Mouse (Mus musculus): ENCODE data around the gene Ppp1cb. TPM values are rescaled to one million over a fixed set of nuclear protein-coding genes. Genes with fewer than 3 reads are reported as not detected.

The Ppp1cb gene
- polyA plus RNA-seq, 1 experiment, result 4.5 TPM

DNA sequence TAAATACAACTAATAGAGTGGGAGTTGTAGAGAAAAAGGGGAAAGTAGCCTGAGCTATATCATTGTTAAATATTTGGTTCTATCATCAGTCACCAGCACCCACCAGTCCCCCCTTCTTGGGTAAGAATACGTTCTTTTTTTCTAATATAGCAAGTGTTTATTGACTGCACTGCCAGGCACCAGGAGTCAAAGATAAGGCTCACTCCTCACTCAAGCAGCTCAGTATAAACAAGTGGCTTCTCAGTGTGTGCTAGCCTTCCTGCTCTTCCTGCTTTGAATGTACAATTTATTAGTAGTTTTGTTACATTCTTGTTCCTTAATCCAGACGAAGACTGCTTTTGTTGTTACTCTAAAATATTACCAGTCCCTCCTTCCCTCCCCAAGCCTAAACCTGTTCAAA is 2.3 kb downstream of the Ppp1cb start:
- H3K4me3 ChIP-seq (ENCODE audit: low read depth, low read length), result no peak overlapping the region
- no peak for TF ChIP-seq CTCF (IDR thresholded peaks at IDR 0.05; ENCODE audit: extremely low read depth, insufficient read length, insufficient replicate concordance, low read depth, low read length)
- TF ChIP-seq POLR2A (IDR thresholded peaks at IDR 0.05; ENCODE audit: low read depth, low read length), result no peak

DNA sequence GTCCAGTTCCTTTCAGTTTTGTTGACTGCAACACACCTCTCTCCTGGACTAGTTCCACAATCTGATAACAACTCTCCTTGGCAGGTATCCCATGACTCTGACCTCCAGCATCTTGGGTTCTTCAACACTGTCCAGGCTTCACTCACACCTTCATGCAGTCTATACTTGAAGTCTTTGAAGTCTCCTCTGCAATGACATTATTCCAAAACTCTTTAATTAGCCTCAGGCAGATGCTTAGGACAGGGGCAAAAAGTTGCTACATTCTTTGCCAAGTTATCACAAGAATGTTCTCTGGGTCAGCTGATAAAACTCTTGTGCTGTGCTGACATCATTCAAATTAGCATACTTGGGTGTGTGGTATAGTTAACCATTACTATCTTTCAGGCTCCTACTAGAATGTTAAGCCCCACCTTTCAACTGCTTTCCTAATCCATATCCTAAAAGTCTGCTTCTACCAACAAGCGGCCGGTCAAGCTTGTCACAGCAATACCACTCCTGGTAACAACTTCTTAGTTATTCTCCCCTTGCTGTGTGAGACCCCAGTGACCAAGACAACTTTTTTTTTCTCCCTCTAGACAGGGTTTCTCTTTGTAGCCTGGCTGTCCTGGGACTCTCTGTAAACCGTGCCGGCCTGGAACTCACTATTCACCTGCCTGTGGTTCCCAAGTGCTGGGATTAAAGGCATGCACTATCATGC is 13.8 kb downstream of the Ppp1cb start:
- H3K27me3 ChIP-seq (ENCODE audit: control insufficient read depth, insufficient read depth, low read length), result no peaks in the 10 kb centered on the region
- H3K36me3 ChIP-seq (ENCODE audit: control insufficient read depth, insufficient read depth, low read length), result no peaks in the 10 kb centered on the region
- H3K27ac ChIP-seq (ENCODE audit: insufficient read depth, low read depth, low read length), result peak overlapping the region; percentile 51
- H3K4me3 ChIP-seq (ENCODE audit: low read depth, low read length), result no peak overlapping the region
- 32% methylated on average over 4 of the region's 4 CpGs for WGBS
- no peak for TF ChIP-seq CTCF (IDR thresholded peaks at IDR 0.05; ENCODE audit: extremely low read depth, insufficient read length, insufficient replicate concordance, low read depth, low read length)
- no peak for TF ChIP-seq POLR2A (IDR thresholded peaks at IDR 0.05; ENCODE audit: low read depth, low read length)
- H3K4me1 ChIP-seq (ENCODE audit: control insufficient read depth, insufficient read depth, insufficient read length, low read length), result peaks cover 16% of the 10 kb centered on the region; the same call in 1 of the 2 replicates

More for the DNA sequence above, 2.3 kb downstream of the Ppp1cb start:
- H3K27ac ChIP-seq (ENCODE audit: insufficient read depth, low read depth, low read length), result no peak overlapping the region
- H3K36me3 ChIP-seq (ENCODE audit: control insufficient read depth, insufficient read depth, low read length), result peaks cover 2% of the 10 kb centered on the region; the same call in 1 of the 2 replicates
- 20% methylated on average over 2 of the region's 2 CpGs for WGBS
- peaks cover 10% of the 10 kb centered on the region; the same call in 1 of the 2 replicates for H3K4me1 ChIP-seq (ENCODE audit: control insufficient read depth, insufficient read depth, insufficient read length, low read length)
- no peaks in the 10 kb centered on the region for H3K27me3 ChIP-seq (ENCODE audit: control insufficient read depth, insufficient read depth, low read length)

DNA sequence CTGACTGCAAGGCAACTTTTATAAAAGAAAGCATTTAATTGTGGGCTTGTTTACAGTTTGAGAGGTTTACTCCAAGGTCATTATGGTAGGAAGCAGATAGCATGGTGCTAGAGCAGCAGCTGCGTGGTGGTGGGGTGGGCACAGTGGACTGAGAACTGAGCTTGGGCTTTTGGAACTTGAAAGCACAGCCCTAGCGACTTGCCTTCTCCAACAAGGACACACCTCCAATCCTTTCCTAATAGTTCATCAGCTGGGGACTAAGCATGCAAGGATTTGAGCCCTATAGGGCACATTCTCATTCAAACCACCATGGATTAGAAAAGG is 14.3 kb downstream of the Ppp1cb start:
- Histone ChIP-seq H3K27ac (ENCODE audit: insufficient read depth, low read depth, low read length) (peak overlapping the region; percentile 51), H3K27me3 (ENCODE audit: control insufficient read depth, insufficient read depth, low read length) (no peaks in the 10 kb centered on the region), H3K4me1 (ENCODE audit: control insufficient read depth, insufficient read depth, insufficient read length, low read length) (peaks cover 16% of the 10 kb centered on the region; the same call in 1 of the 2 replicates), H3K36me3 (ENCODE audit: control insufficient read depth, insufficient read depth, low read length) (no peaks in the 10 kb centered on the region), H3K4me3 (ENCODE audit: low read depth, low read length) (no peak overlapping the region)
- no peak for TF ChIP-seq CTCF (IDR thresholded peaks at IDR 0.05; ENCODE audit: extremely low read depth, insufficient read length, insufficient replicate concordance, low read depth, low read length)
- no peak for TF ChIP-seq POLR2A (IDR thresholded peaks at IDR 0.05; ENCODE audit: low read depth, low read length)
- 26% methylated on average over 2 of the region's 2 CpGs for WGBS

DNA sequence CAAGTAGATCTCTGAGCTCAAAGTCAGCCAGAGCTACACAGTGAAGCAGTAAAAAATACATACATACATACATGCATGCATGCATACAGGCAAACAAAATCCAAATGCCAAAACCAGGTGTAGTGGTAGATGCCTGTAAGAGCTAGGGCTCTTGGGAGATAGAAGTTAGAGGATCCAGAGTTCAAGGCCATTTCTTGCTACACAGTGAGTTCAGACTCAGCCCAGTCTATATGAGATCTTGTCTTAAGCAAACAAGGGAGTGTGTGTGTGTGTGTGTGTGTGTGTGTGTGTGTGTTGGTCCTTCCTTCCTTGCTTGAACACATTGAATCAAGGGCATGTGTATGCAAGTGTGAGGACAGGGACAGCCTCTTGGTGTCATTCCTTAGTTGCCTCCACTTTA is 17.9 kb downstream of the Ppp1cb start:
- Histone ChIP-seq H3K27me3 (ENCODE audit: control insufficient read depth, insufficient read depth, low read length) (no peaks in the 10 kb centered on the region), H3K4me1 (ENCODE audit: control insufficient read depth, insufficient read depth, insufficient read length, low read length) (peaks cover 9% of the 10 kb centered on the region; the same call in 1 of the 2 replicates), H3K4me3 (ENCODE audit: low read depth, low read length) (no peak overlapping the region), H3K36me3 (ENCODE audit: control insufficient read depth, insufficient read depth, low read length) (peaks cover 23% of the 10 kb centered on the region), H3K27ac (ENCODE audit: insufficient read depth, low read depth, low read length) (no peak overlapping the region)
- no peak for TF ChIP-seq POLR2A (IDR thresholded peaks at IDR 0.05; ENCODE audit: low read depth, low read length)
- TF ChIP-seq CTCF (IDR thresholded peaks at IDR 0.05; ENCODE audit: extremely low read depth, insufficient read length, insufficient replicate concordance, low read depth, low read length), result no peak

DNA sequence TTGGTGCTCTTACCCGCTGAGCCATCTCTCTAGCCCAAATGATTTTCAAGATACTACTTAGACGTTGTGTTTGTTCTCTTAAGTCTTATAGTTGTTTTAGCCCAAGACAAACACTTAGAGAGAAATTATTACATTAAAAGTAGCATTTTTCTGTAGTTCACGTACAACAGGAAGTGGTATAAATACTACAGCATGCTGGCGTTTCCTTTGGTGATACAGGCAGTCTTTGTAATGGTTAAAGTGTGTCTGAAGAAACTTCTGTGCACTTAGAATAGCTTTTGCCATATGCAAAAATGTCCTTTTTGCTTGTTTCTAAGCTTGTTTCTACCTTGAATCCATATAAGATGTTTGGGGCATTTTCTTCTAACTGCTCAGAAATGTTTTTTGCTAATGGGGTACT is 20.3 kb downstream of the Ppp1cb start:
- H3K27ac ChIP-seq (ENCODE audit: insufficient read depth, low read depth, low read length), result no peak overlapping the region
- 82% methylated on average over 4 of the region's 4 CpGs for WGBS
- TF ChIP-seq POLR2A (IDR thresholded peaks at IDR 0.05; ENCODE audit: low read depth, low read length) (no peak), CTCF (IDR thresholded peaks at IDR 0.05; ENCODE audit: extremely low read depth, insufficient read length, insufficient replicate concordance, low read depth, low read length) (no peak)
- peaks cover 3% of the 10 kb centered on the region; the same call in 1 of the 2 replicates for H3K4me1 ChIP-seq (ENCODE audit: control insufficient read depth, insufficient read depth, insufficient read length, low read length)
- H3K4me3 ChIP-seq (ENCODE audit: low read depth, low read length), result no peak overlapping the region
- H3K36me3 ChIP-seq (ENCODE audit: control insufficient read depth, insufficient read depth, low read length), result peaks cover 32% of the 10 kb centered on the region
- H3K27me3 ChIP-seq (ENCODE audit: control insufficient read depth, insufficient read depth, low read length), result no peaks in the 10 kb centered on the region

DNA sequence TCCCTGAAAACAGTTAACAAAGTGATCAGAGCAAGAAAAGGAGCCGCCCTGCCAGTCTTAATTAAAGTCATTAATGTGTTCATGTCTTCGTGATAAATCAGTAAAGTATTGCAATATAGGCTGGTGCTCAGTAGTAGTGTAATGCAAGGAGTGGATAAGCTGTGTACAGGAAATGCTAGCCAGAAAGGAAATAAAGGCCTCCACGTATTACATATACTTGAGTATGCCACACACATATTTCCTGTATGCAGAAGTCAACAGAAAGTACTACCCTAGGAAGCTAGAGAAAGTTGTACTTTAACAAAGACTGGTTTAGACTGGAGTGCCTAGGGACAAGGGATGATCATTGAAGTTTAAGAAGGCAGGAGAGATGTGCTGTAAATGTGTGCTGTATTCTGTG is 26.8 kb downstream of the Ppp1cb start:
- TF ChIP-seq CTCF (IDR thresholded peaks at IDR 0.05; ENCODE audit: extremely low read depth, insufficient read length, insufficient replicate concordance, low read depth, low read length) (no peak), POLR2A (IDR thresholded peaks at IDR 0.05; ENCODE audit: low read depth, low read length) (no peak)
- 88% methylated on average over 3 of the region's 3 CpGs for WGBS
- Histone ChIP-seq H3K4me3 (ENCODE audit: low read depth, low read length) (no peak overlapping the region), H3K36me3 (ENCODE audit: control insufficient read depth, insufficient read depth, low read length) (peaks cover 66% of the 10 kb centered on the region), H3K27me3 (ENCODE audit: control insufficient read depth, insufficient read depth, low read length) (no peaks in the 10 kb centered on the region), H3K27ac (ENCODE audit: insufficient read depth, low read depth, low read length) (no peak overlapping the region), H3K4me1 (ENCODE audit: control insufficient read depth, insufficient read depth, insufficient read length, low read length) (no peaks in the 10 kb centered on the region)

DNA sequence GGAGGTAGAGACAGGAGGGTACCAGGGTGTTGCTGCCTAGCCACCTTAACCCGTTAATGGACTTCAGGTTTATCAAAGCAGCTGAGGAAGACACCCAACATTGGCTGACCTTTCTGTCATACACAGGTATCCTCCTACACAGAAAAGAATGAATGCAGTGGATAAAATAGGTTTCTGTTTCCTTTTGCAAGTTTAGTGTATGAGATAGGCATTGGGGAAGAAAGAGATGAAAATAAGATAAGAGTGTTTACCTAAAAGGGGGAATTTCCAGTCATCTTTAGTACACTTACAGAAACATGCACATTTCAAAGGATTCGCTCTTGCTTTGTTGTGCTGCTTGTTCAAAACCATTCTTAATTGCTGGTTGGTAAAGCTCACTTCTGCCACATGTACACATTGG is 29.4 kb downstream of the Ppp1cb start:
- Histone ChIP-seq H3K36me3 (ENCODE audit: control insufficient read depth, insufficient read depth, low read length) (peaks cover 62% of the 10 kb centered on the region), H3K4me1 (ENCODE audit: control insufficient read depth, insufficient read depth, insufficient read length, low read length) (no peaks in the 10 kb centered on the region), H3K27ac (ENCODE audit: insufficient read depth, low read depth, low read length) (no peak overlapping the region), H3K4me3 (ENCODE audit: low read depth, low read length) (no peak overlapping the region), H3K27me3 (ENCODE audit: control insufficient read depth, insufficient read depth, low read length) (no peaks in the 10 kb centered on the region)
- 83% methylated on average over 2 of the region's 2 CpGs for WGBS
- TF ChIP-seq CTCF (IDR thresholded peaks at IDR 0.05; ENCODE audit: extremely low read depth, insufficient read length, insufficient replicate concordance, low read depth, low read length) (no peak), POLR2A (IDR thresholded peaks at IDR 0.05; ENCODE audit: low read depth, low read length) (no peak)
